Mouse (Mus musculus) midbrain, embryonic 16.5 days (tissue): Measurements from ENCODE around the gene Zbtb20. TPM values are rescaled to one million over a fixed set of nuclear protein-coding genes. Genes with fewer than 3 reads are reported as not detected.

ENCODE experiments used
- ATAC-seq: fragments of 200-750 bp; cut with Nextera tagmentation; 2 replicates; pipeline ENCODE4 v1.8.0; 2017; ENCODE audit warnings: moderate TSS enrichment
- H3K27ac ChIP-seq: fragments of 300-500 bp; sonication (generic); 2 replicates; pipeline ENCODE4 v1.5.1; 2014; ENCODE audit warnings: mild to moderate bottlenecking, low read length, mixed read lengths
- H3K27me3 ChIP-seq: fragments of 300-500 bp; sonication (generic); 2 replicates; pipeline ENCODE4 v1.6.1; 2014; ENCODE audit warnings: low read depth, low read length, mixed read lengths; ENCODE audit not compliant: control insufficient read depth, insufficient read depth
- H3K36me3 ChIP-seq: fragments of 300-500 bp; sonication (generic); 2 replicates; pipeline ENCODE4 v1.6.1; 2014; ENCODE audit warnings: mild to moderate bottlenecking, low read length, moderate library complexity, mixed read lengths; ENCODE audit not compliant: control insufficient read depth, insufficient read depth
- H3K4me1 ChIP-seq: fragments of 300-500 bp; sonication (generic); 2 replicates; pipeline ENCODE4 v1.6.1; 2014; ENCODE audit warnings: mild to moderate bottlenecking, low read length, mixed read lengths; ENCODE audit not compliant: control insufficient read depth, insufficient read depth
- H3K4me2 ChIP-seq: fragments of 300-500 bp; sonication (generic); 2 replicates; pipeline ENCODE4 v1.6.1; 2014; ENCODE audit warnings: mild to moderate bottlenecking, low read length, mixed read lengths
- H3K4me3 ChIP-seq: fragments of 300-500 bp; sonication (generic); 2 replicates; pipeline ENCODE4 v1.5.1; 2014; ENCODE audit warnings: low read depth, mild to moderate bottlenecking, low read length, moderate library complexity, mixed read lengths
- H3K9ac ChIP-seq: fragments of 300-500 bp; sonication (generic); 2 replicates; pipeline ENCODE4 v1.6.1; 2014; ENCODE audit warnings: low read depth, low read length, mixed read lengths
- H3K9me3 ChIP-seq: fragments of 300-500 bp; sonication (generic); replicated peaks from 2 replicates; pipeline ENCODE4 v1.6.1; 2014; ENCODE audit warnings: mild to moderate bottlenecking, low read length, mixed read lengths; ENCODE audit not compliant: control insufficient read depth, poor library complexity, severe bottlenecking
- WGBS: fragments of 180-500 bp; shearing (Covaris S2); extraction: QIAGEN DNeasy Blood & Tissue Kit; methylation state at CpG from one replicate; pipeline ENCODE4 v1.1.7; 2014; 5-methylcytosine and 5-hydroxymethylcytosine counted together
- polyA plus RNA-seq: library from polyadenylated mRNA; unstranded; fragments of >200 nt; fragmentation: Nextera tagmentation; extraction: Ambion mirVana; gene quantifications from 2 replicates; pipeline ENCODE4 v1.2.1, GENCODE M21; 2015

Zbtb20 gene
- polyA plus RNA-seq, 1 experiment from 2014 or later, result 60.7 TPM

DNA sequence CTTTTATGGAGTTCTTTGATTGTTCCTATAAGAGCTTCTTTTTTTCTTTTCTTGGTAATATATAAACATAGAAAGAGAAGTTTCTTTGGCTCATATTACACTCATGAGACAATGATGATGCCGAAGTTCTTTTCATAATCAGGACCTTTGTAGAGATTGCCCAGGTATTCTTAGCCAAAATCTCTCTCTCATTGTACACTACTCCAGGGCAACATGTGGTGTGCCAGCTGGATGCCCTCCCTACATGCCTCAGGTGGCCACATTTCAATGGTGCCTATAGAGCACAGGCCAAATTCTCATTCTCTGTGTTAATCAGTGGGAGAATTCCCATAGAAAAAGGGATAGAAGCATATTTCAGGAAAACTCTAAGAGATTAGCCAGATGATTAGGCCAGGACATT, 297.2 kb downstream of the Zbtb20 start:
- ATAC-seq, result no peak
- Histone ChIP-seq H3K4me3 (no peak overlapping the region), H3K9me3 (no peaks in the 10 kb centered on the region), H3K4me2 (no peak overlapping the region), H3K27ac (no peak overlapping the region), H3K9ac (no peak overlapping the region), H3K27me3 (no peaks in the 10 kb centered on the region), H3K36me3 (no peaks in the 10 kb centered on the region), H3K4me1 (no peaks in the 10 kb centered on the region)
- WGBS, result 16% methylated on average over 1 of the region's 1 CpGs

DNA sequence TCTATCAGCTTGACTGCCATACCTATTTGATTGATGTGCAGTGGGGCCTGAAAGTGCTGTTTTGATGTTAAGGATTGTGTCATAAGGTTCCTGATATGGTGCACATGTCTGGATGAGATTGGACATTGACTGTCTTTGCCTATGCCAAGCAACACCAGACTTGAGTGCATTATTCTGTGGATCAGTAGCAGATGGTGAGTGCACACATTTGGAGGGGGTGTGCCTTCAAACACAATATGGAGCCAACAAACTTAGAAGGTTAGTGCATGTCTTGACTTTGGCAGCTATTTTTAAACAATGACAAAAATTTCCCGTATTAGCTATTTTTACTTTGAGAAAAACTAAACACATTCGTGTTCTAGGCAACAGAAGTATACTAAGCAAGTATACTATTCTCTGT, 299.1 kb downstream of the Zbtb20 start:
- no peaks in the 10 kb centered on the region for H3K4me1 ChIP-seq
- 93% methylated on average over 2 of the region's 2 CpGs for WGBS
- H3K27ac ChIP-seq, result no peak overlapping the region
- no peaks in the 10 kb centered on the region for H3K27me3 ChIP-seq
- H3K4me2 ChIP-seq, result no peak overlapping the region
- H3K36me3 ChIP-seq, result no peaks in the 10 kb centered on the region
- H3K9ac ChIP-seq, result no peak overlapping the region
- no peaks in the 10 kb centered on the region for H3K9me3 ChIP-seq
- ATAC-seq, result no peak
- no peak overlapping the region for H3K4me3 ChIP-seq

DNA sequence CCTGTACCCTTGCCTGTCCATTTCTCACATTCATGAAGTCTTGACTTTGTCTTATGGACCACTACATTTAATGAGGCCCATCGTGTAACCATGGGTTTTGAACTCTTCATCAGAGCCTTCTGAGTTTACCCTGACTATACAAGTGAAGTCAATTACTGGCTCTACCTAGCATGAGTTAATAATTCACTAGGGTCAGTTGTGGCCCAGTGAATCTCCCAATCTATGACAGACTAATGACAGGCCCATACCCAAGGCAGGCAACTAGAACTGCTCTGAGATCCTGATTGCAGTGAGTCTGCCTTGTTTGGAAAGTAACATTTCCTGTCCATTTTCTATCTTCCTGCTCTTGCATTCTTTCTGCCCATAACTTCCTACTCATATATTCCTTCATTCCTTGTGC, 305.4 kb downstream of the Zbtb20 start:
- WGBS, result 96% methylated on average over 1 of the region's 1 CpGs
- H3K9ac ChIP-seq, result no peak overlapping the region
- H3K9me3 ChIP-seq, result no peaks in the 10 kb centered on the region; the same call in 1 of the 2 replicates
- H3K4me1 ChIP-seq, result no peaks in the 10 kb centered on the region
- no peak overlapping the region for H3K27ac ChIP-seq
- no peak overlapping the region for H3K4me3 ChIP-seq
- no peaks in the 10 kb centered on the region for H3K27me3 ChIP-seq
- H3K36me3 ChIP-seq, result no peaks in the 10 kb centered on the region
- no peak overlapping the region for H3K4me2 ChIP-seq
- no peak for ATAC-seq

DNA sequence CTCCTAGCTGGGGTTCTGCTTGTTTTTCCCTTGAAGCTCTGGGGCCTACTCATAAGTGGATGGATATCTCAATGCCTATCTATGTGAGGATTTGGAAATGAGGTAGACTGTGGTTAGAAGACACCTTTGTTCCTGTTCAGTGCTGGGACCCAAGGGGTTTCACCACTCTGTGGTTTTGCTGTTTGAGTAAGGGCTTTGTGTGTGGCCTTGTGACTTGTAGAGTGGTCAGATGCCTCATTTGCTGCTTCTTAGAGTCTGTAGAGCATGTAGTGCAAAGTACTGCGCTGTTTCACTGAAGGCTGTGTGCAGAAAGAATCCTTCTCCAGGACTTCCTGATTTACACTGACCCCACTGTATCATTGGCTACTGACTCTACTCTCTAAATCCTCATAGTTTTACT, 314.7 kb downstream of the Zbtb20 start:
- Histone ChIP-seq H3K27me3 (no peaks in the 10 kb centered on the region), H3K4me2 (no peak overlapping the region), H3K36me3 (no peaks in the 10 kb centered on the region), H3K4me3 (no peak overlapping the region), H3K27ac (no peak overlapping the region), H3K4me1 (no peaks in the 10 kb centered on the region), H3K9ac (no peak overlapping the region), H3K9me3 (no peaks in the 10 kb centered on the region)
- no peak for ATAC-seq
- 100% methylated on average over 1 of the region's 1 CpGs for WGBS

DNA sequence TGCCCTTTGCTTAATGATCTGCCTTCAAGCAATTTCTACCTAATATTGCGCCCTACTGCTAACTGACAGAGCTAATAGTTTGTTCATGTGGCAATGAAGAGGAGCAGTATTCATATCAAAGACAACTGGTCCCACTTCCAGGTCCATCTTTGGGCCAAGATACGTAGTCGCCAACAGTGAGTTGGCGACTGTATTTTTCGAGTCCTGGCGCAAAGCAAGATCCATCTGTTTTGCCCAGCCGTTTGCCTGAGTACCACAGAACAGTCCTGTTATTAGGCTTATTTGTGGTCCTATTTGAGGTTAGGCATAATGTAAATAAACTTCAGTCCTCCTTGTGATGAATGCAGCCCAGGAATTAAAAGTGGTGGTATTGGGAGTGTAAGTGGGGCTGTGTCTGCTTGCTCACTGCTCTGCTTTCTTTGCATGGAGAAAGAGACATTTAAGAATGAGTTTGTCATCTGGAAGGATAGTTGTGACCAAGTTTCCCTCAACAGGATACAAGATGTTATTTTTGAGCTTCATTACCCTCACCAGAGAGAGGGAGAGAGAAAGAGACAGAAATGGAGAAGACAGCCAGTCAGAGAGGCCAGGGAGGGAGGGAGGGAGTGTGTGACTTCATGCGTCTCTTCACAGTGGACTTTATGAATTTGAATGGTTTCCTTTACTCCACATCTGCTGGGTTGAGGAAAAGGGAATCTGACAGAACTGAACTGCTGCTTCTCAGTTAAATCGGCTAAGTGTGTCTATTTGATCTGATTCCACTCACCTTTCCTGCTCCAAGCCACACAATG, 315.6 kb downstream of the Zbtb20 start:
- H3K4me1 ChIP-seq, result no peaks in the 10 kb centered on the region
- H3K27ac ChIP-seq, result no peak overlapping the region
- H3K36me3 ChIP-seq, result no peaks in the 10 kb centered on the region
- no peak for ATAC-seq
- 90% methylated on average over 9 of the region's 9 CpGs for WGBS
- H3K9me3 ChIP-seq, result no peaks in the 10 kb centered on the region
- no peak overlapping the region for H3K4me2 ChIP-seq
- no peaks in the 10 kb centered on the region for H3K27me3 ChIP-seq
- no peak overlapping the region for H3K9ac ChIP-seq
- H3K4me3 ChIP-seq, result no peak overlapping the region

DNA sequence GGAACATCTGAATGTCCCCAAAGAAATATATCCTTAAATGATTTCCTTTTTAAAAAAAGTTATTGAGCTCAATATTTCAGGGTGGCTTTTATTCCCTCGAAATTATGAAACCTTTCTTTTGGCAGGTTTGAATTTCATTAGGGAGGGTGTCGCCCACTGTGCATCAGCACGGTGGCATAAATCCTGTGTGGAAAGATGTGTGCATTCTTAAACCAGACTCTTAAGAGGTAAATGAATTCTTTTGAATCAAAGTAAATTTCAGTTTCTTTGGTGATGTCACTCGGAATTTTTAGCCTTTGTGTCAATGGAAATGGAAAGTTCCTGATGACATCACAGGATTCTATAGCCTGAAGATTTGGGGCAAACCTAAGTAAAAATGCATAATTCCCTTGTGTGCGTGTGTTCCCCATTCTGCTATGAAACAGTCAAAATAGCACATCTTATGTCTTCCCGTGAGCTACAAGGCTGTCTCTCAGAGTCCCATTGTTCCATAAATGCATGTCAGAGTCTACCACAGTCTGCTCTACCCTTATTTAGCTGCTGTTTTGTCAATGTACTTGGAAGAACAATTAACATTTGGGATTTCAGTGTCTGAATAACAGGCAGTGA, 318.1 kb downstream of the Zbtb20 start:
- Histone ChIP-seq H3K4me3 (no peak overlapping the region), H3K27me3 (no peaks in the 10 kb centered on the region), H3K27ac (peak overlapping the region; percentile 19), H3K4me1 (no peaks in the 10 kb centered on the region), H3K4me2 (no peak overlapping the region), H3K9me3 (no peaks in the 10 kb centered on the region), H3K36me3 (no peaks in the 10 kb centered on the region), H3K9ac (no peak overlapping the region)
- ATAC-seq, result 0 out of 2 replicates have a peak, but pooled peaks have one; percentile 48
- WGBS, result 40% methylated on average over 6 of the region's 6 CpGs

DNA sequence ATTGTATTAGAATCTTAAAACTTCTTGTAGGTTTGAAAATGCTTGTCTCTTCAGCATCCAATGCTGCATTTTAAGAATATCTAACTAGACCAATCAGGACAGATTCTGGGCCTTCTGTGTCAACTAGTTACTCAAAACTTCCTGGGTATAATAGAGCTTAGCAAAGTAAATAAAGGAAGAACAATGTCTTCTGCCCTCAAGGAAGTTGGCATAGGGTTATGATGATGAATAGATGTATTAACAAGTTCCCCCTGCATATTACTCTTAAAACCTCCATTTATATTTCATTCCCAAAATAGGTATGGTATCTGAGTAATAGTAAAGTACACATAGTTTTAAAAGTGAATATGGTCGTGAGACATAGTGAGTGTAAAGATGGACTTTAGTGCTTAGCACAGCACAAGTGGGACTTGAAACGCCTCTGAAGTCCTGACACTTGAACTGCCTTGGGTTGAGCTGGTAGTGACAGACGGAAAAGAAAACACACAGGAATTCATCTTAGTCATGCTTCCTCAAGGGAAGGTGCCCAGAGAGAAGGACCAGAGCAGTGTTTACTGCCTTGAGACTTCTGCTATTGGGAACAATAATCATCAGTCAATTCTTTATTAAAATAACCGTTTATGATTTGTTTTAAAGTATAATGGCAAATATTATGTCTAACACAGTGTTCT, 341.8 kb downstream of the Zbtb20 start:
- Histone ChIP-seq H3K4me1 (no peaks in the 10 kb centered on the region), H3K27me3 (no peaks in the 10 kb centered on the region), H3K36me3 (no peaks in the 10 kb centered on the region), H3K4me2 (no peak overlapping the region), H3K9me3 (no peaks in the 10 kb centered on the region), H3K9ac (no peak overlapping the region), H3K27ac (no peak overlapping the region), H3K4me3 (no peak overlapping the region)
- ATAC-seq, result no peak
- 83% methylated on average over 4 of the region's 4 CpGs for WGBS

DNA sequence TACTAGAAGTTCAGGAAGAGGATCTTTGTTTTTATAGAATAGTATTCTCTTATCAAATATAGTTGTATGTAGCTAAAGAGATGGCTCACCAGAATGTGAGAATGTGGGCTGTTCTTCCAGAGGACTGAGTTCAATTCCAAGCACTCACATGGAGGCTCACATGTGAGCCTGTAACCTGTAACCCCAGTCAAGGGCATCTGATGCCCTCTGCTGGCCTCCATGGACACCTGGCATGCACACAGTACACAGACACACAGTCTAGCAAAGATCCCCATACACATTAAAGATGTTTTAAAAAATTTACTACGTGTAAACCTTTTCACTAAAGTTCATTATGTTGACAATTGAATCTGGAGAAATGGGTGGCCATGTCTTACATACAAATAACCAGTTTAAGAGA, 343.7 kb downstream of the Zbtb20 start:
- WGBS, result 97% methylated on average over 1 of the region's 1 CpGs

DNA sequence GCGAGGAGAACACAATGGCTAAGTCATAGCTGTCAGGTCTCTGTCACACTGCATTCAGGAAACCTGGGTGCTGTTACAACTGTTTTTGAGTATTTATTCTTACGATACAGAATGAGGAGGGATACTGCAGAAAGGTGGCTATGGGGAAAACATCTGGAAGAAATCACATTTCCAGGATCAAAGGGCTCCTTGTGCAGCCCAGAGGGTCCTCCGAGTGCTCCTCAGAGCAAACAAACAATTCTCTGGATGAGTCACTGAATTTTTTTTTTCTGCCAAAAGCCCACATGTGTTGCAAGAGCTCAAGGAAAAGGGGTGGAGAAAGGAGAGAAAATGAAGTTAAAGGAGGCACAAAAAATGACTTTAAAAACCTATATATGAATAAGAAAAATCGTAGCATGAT, 345.6 kb downstream of the Zbtb20 start:
- ATAC-seq, result no peak
- no peaks in the 10 kb centered on the region for H3K9me3 ChIP-seq
- H3K4me1 ChIP-seq, result no peaks in the 10 kb centered on the region
- no peak overlapping the region for H3K4me3 ChIP-seq
- H3K27me3 ChIP-seq, result no peaks in the 10 kb centered on the region
- no peak overlapping the region for H3K27ac ChIP-seq
- H3K36me3 ChIP-seq, result no peaks in the 10 kb centered on the region
- no peak overlapping the region for H3K9ac ChIP-seq
- WGBS, result 74% methylated on average over 4 of the region's 4 CpGs
- H3K4me2 ChIP-seq, result no peak overlapping the region

More for the DNA sequence above, 343.7 kb downstream of the Zbtb20 start:
- H3K9ac ChIP-seq, result no peak overlapping the region
- H3K4me3 ChIP-seq, result no peak overlapping the region
- no peak for ATAC-seq
- no peak overlapping the region for H3K27ac ChIP-seq
- H3K27me3 ChIP-seq, result no peaks in the 10 kb centered on the region
- H3K36me3 ChIP-seq, result no peaks in the 10 kb centered on the region
- no peaks in the 10 kb centered on the region for H3K4me1 ChIP-seq
- H3K4me2 ChIP-seq, result no peak overlapping the region
- H3K9me3 ChIP-seq, result no peaks in the 10 kb centered on the region
